Mouse (Mus musculus): ENCODE data around the gene Tmem234.

Tmem234 gene

DNA sequence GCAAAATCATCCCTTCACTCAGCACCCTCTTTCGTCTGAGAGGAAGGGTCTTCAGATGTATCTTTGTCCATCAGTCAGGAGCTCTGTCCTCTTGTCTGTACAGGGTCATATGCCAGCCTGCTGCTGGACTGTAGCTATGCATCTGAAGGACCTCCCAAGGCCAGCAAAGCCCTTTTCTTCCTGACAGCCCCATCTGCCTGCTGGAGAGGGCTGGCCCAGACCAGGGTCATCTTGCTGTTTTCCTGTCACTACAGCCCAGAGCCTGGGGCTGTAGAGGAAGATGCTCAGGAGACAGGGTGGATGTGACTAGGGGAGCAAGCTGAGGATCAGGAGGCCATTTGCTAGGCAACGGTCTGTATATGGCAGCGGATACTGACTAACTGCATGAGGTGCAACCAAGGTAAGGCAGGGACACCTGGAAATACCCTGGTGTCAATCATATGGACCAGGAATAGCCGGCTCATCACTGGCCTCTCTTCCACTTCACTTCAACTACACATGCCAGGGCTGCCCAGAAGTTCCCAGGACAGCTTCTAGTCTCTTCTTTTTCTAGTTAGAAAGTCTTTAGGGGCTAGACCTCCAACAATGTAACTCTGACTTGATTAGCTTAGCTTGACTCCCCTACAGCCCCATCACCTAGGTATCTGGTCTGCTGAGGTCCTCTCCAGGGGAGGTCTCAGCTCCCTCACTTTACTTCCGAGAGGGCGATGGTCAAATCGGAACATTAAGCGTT, 22.5 kb downstream of the Tmem234 start:
- DNase-seq = no peak

DNA sequence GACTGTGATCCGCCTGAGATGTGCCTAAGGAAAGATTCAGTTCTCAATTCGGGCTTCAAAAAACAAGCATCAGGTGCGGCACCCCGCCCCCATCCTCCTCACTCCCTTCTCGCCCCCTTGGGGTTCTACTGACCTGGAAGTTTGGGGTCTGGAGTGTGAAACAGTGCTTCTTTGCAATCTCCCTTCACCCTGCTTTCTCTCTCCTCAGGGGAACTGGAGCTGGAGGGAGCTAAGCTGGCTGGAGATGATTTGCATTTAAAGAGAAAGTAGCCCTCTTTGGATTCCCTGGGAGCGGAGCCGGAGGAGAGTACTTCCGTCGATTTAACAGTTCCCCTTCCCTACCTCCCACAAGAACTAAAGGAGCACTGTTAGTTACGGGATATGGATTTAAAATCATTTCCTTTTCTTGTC, 23.2 kb downstream of the Tmem234 start, which contains the start of gene Ccdc28b:
Gene Ccdc28b (minus strand): TSS at position 267 of the 411 bp plus-strand sequence.
- DNase-seq = peak; percentile 59

DNA sequence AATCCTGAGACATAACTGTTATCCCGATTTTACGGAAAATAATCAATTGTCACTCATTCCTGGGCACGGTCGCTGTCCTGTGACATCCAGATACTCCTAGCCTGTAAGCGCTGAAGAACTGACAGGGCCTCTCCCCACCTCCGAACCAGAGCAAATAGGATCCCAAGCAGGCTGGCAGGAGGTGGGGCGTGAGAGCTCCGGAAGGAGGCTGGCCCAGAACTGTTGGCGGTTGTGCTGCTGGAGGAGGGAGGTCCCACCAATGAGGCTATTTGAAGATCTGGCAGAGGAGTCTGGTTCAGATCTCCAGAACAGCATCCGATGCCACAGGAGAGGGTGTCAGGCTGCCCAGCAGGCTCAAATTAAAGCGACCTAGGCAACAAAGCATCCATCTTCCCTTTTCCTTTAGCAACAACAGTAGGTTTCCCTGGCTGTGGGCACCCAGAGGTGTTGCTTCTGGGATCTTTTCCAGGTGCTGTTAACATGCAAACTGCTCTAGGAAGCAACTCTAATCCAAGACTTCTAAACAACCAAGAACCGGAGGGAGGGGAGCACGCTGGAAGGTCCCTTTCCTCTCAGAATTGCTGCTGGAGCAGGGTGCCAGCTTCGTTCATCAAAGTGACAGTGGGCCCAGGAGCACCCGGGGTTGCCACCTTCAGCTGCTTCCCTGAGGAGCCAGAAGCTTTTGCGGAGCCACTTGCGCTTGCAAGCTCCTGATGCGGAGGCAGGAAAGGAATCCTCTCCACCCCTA, 24.0 kb downstream of the Tmem234 start:
- peak; percentile 88 for DNase-seq

DNA sequence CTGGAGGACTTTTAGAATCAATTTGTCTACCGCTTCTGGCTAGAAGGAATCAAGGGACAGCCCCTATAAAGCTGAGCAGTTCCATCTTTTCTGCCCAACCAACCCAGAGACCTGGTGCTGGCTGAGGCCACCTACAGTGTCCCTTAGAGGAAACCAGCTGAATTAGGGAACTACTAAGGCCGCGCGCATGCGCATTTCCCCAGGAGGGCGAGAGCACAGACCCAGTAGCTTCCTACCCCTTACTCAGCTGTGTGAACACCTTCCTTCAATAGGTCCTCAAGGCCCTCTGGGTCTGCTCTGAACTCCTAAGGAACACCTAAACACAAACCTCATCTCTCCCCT, 24.5 kb downstream of the Tmem234 start:
- no peak for DNase-seq

DNA sequence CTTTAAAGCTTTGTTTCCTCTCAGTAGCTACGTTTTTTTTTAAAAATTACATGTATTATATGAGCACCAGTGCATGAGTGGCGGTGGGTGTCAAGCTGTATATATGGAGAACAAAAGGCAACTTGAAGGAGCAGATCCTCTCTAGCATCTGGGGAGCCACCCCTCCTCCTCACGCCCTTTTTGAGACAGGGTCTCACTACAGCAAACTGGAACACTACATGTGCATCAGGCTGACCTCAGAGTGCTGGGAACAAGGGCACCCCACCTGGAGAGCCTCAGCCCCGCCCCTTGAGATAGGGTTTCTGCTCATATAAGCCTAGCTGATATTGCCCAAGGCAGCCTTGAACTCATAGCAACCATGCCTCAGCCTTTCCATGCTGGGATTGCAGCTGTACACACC, 25.0 kb downstream of the Tmem234 start:
- no peak for DNase-seq

DNA sequence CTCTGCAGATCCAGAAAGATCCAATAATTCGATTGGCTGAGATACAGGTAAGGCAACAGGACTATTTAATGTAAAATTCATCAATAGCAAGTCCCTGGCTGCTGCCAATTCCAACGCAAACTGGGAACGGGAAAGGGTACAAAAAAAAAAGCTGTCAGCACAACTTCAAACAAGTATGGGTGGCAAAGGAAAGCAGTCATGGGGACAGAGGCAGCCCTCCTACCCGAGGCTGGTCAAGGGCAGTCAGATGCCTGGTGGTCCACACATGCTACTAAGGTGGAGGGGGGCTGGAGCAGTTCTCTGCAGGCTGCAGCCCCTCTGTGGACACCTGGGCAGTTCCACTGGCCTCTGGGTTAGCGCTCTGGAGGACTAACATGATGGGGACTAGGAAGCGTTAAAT, 25.6 kb downstream of the Tmem234 start:
- no peak for DNase-seq

DNA sequence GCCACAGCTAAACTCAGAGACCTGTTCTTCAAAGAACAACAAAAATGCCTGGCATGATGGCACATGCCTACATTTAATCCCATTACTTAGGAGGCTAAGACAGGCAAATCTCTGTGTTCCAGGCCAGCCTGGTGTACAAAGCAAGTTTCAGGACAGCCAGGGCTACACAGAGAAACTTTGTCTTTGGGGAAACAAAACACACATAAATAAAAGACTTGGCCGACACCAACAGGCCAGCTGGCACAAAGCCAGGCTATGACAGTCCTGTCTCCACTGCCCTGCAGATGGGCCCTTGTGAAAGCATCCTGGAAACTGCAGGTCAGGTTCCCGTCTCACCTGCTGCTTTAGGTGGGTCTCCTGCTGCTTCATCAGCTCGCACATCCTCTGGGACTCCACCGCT, 30.5 kb downstream of the Tmem234 start:
- no peak for DNase-seq

DNA sequence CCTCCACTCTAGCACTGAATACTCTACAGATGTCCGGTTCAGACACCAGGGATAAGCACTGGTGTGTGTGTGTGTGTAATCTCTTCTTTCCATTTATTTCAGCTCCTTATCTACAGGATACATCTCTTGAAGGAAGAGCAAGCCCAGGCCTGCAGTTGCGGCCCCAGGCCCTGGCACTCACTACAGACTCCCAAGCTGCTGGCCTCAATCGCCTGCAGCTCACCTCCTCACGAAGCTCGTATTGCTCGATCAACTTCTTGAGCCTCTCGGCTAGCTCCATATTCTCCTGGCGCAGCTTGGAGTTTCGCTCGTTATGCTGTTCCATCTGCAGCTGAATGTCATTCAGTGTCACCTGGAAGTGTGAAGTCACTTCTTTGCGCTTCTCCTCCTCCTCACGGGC, 31.4 kb downstream of the Tmem234 start:
- no peak for DNase-seq

GRCm38 (mm10) chr4:129633852-129634251, 33.4 kb downstream of the Tmem234 start:
- DNase-seq = no peak

DNA sequence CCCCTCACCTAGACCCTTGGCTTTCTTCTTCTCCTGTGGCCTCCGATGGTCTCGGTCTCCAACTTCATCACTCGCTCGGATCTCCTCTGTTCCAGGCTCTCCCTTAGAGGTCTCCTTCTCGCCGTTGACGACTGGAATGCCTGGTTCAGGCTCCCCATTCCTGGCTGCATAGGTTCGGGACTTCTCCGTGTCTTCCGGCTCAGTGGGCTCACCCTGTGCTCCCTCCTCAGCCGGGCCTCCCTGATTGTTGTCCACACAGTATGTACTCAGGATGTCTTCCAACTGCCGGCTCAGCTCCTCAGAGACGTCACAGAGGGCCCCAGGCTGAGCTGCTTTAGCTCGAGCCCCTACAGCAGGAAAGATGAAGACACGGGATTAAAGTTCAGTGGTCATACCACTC, 38.8 kb downstream of the Tmem234 start:
- no peak for DNase-seq

GRCm38 (mm10) chr4:129640101-129640637, 39.7 kb downstream of the Tmem234 start:
- DNase-seq = no peak

GRCm38 (mm10) chr4:129640638-129641467, 40.4 kb downstream of the Tmem234 start, which contains the start of gene Txlna:
TSS of gene Txlna (minus strand) at chr4:129641065.
- DNase-seq = peak; percentile 96

GRCm38 (mm10) chr4:129641756-129642155, 41.3 kb downstream of the Tmem234 start:
- no peak for DNase-seq

DNA sequence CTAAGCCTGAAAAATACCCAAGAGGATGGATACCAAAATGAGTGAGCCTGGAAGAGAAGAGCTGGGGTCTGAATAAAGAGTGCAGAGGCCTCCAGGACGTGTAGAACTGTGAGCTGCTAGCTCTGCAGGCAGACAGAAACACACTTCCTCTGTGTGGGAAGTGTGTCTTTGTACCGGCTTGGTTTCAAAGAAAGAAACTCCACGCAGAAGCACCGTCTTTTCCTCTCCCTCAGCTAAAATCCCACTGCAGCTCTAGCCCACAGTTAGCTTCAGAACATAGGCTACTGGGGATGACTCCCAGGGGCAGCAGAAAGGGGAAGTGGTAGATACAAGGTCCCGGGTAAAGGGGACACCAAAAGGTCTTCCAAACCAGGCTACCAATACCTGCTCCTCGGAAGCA, 44.7 kb downstream of the Tmem234 start:
- no peak for DNase-seq

- no peak for DNase-seq
Measured at GRCm38 (mm10) chr4:129648656-129649055, 48.2 kb downstream of the Tmem234 start.

- DNase-seq = no peak
Measured at GRCm38 (mm10) chr4:129650359-129650758, 49.9 kb downstream of the Tmem234 start.

GRCm38 (mm10) chr4:129654770-129655169, 54.3 kb downstream of the Tmem234 start:
- no peak for DNase-seq

DNA sequence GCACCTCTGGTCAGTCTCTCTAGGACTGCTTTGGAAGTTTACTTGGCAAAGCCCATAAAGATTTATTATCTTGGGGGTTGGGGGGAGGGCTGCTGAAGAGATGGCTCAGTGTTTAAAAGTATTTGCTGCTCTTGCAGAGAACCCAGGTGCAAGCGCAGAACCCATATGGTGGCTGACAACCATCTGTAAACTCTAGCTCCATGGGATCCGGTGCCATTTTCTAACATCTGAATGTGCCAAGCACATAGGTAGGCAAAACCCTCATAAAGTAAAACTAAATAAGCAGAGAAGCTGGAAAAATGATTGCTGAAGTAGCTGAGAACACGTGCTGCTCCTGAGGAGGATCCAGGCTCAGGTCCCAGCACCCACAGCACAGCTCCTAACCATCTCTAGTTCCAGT, 61.1 kb downstream of the Tmem234 start:
- DNase-seq = peak; percentile 24

DNA sequence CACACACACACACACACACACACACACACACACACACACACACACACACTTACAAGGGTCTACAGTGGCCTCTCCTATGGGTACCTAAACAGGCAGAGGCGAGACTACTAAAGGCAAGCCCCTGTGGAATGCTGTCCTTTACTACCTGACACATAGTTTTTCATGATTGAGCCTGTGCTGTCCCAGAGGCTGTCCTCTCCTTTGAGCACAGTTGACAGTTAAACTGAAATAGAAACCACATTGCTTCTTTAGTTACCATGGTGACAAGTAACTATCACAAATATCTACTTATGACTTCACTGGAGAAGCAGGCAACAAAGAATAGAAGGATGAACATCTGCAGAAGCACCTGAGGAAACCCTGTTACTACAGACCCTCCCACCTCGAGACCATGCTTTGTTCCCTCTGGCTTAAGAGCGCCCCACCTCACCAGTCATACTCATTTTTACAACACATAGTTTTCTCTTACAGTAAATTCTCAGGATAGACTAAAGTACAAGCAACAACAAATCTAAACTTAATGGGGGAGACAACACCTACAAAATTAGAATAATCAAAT, 61.9 kb downstream of the Tmem234 start:
- DNase-seq = no peak

GRCm38 (mm10) chr4:129671491-129672082, 71.1 kb downstream of the Tmem234 start:
- no peak for DNase-seq

- peak; percentile 92 for DNase-seq
Measured at GRCm38 (mm10) chr4:129672083-129672877, 71.8 kb downstream of the Tmem234 start, which contains the start of gene Kpna6. TSS of gene Kpna6 (minus strand) at chr4:129672767.
